Mouse (Mus musculus): ENCODE results near the gene Fgfr2.
A peak's percentile ranks its signal among the peaks of the same experiment; 100 is the strongest.
"Not testable (repeated sequence)": the region's sequence is repeated elsewhere in the genome, so short reads cannot be mapped to it uniquely, and the experiment has no call there.

Fgfr2 gene

GRCm38 (mm10) chr7:130593375-130594239, 2529.5 kb downstream of the Fgfr2 start:
- not testable (repeated sequence) for DNase-seq

- not testable (repeated sequence) for DNase-seq
Observed at GRCm38 (mm10) chr7:130592975-130593374, 2530.2 kb downstream of the Fgfr2 start.

- DNase-seq, result no peak
Observed at GRCm38 (mm10) chr7:130590845-130591437, 2532.2 kb downstream of the Fgfr2 start.

GRCm38 (mm10) chr7:130590081-130590828, 2532.9 kb downstream of the Fgfr2 start:
- no peak for DNase-seq

- no peak for DNase-seq
Observed at GRCm38 (mm10) chr7:130586521-130587072, 2536.6 kb downstream of the Fgfr2 start.

GRCm38 (mm10) chr7:130578607-130579006, 2544.5 kb downstream of the Fgfr2 start:
- no peak for DNase-seq

GRCm38 (mm10) chr7:130578066-130578465, 2545.1 kb downstream of the Fgfr2 start:
- no peak for DNase-seq

GRCm38 (mm10) chr7:130577388-130578003, 2545.7 kb downstream of the Fgfr2 start, which contains the start of gene Tacc2:
Gene Tacc2 (plus strand): TSS chr7:130577438.
- peak in 1 of 2 experiments; percentile 38 for DNase-seq

- peak in 1 of 2 experiments; percentile 44 for DNase-seq
Observed at GRCm38 (mm10) chr7:130576981-130577380, 2546.2 kb downstream of the Fgfr2 start.

- peak; percentile 69 to 78 for DNase-seq
Observed at GRCm38 (mm10) chr7:130574211-130574991, 2548.7 kb downstream of the Fgfr2 start.

- DNase-seq, result no peak
Observed at GRCm38 (mm10) chr7:130573746-130574145, 2549.4 kb downstream of the Fgfr2 start.

GRCm38 (mm10) chr7:130572821-130573220, 2550.3 kb downstream of the Fgfr2 start, which contains the start of gene Nsmce4a:
Gene Nsmce4a (minus strand): TSS chr7:130573118.
- no peak for DNase-seq

- DNase-seq, result no peak
Observed at GRCm38 (mm10) chr7:130570472-130570871, 2552.7 kb downstream of the Fgfr2 start.

GRCm38 (mm10) chr7:130568783-130569436, 2554.2 kb downstream of the Fgfr2 start:
- no peak for DNase-seq

GRCm38 (mm10) chr7:130564596-130564995, 2558.6 kb downstream of the Fgfr2 start:
- no peak for DNase-seq

GRCm38 (mm10) chr7:130563880-130564279, 2559.3 kb downstream of the Fgfr2 start:
- no peak for DNase-seq

- DNase-seq, result no peak
Observed at GRCm38 (mm10) chr7:130563276-130563675, 2559.9 kb downstream of the Fgfr2 start.

- DNase-seq, result no peak
Observed at GRCm38 (mm10) chr7:130560933-130561332, 2562.2 kb downstream of the Fgfr2 start.

GRCm38 (mm10) chr7:130558592-130558991, 2564.6 kb downstream of the Fgfr2 start:
- DNase-seq, result no peak

- no peak for DNase-seq
Observed at GRCm38 (mm10) chr7:130555597-130555996, 2567.6 kb downstream of the Fgfr2 start.

- DNase-seq, result no peak
Observed at GRCm38 (mm10) chr7:130553321-130553720, 2569.8 kb downstream of the Fgfr2 start.
